Comparison of ENCODE assay signal across 8 mouse cellular contexts in the genomic region with DNA sequence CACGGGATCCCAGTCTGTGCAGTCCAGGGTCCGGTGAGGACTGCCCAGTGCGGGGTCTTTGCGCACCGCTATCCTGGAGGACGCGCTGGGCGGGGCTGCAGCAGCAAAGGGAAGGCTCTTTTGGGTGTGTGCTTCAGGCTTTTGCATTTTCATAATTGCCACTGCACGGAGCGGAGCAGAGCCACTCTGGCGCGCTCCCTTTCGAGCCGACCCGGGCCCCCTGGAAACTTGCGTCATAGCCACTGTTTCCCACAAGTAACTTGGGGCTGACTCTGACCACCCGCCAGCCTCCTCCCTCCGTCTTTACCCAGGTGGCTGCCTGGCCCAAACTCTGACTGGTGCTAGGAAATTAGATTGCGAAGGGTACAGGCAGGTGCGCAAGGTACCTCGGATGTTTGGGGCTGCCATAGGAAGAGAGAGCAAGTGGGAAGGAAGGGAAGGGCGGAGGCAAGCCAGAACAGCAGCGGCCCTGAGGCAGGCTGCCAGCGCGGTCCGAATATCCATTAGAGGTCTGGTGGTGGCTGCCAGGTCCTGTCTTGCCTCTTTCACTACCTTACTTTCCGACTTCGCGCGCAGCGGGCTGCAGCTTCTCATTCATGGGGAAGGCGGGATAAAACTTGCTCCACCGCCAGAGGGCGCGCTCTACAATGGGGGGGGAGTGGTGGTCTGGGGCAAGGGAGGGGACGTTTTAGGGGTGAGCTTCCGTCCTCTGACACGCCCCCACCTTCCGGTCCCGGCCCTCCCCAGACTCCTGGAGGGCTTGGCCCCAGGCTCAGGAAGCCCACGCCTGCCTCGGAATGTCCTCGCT. TPM values are rescaled to one million over a fixed set of nuclear protein-coding genes. Genes with fewer than 3 reads are reported as not detected.
DNase-seq lines count a peak whose midpoint lies in the region; ATAC-seq lines count a peak whose summit lies in the region.

No protein-coding gene starts in this region.

- peak overlapping the region; percentile 76 for H3K4me2 ChIP-seq in embryonic facial prominence, embryonic 12.5 days (replicated peaks)
- peak overlapping the region; percentile 89 for H3K4me2 ChIP-seq in midbrain, embryonic 16.5 days (ENCODE audit: low read length)

- DNase-seq in B cell, adult 2 months: peak; percentile 76
- peak; percentile 73 for DNase-seq in adrenal gland, postnatal 25 days
- DNase-seq in heart, adult 9 months (ENCODE audit: low spot score in 2 of 2): peak; percentile 77 to 81
- peak; percentile 73 to 85 for DNase-seq in kidney, adult 8-10 months
- peak; percentile 81 for DNase-seq in liver
- peak; percentile 47 to 58 for DNase-seq in spleen, postnatal 36 days (ENCODE audit: low spot score in 2 of 2)

- peak overlapping the region; percentile 95 for H3K27ac ChIP-seq in embryonic facial prominence, embryonic 12.5 days
- H3K27ac ChIP-seq in midbrain, embryonic 16.5 days (ENCODE audit: low read length): peak overlapping the region; percentile 86

- H3K9me3 ChIP-seq in embryonic facial prominence, embryonic 12.5 days: no peaks in the 10 kb centered on the region
- H3K9me3 ChIP-seq in midbrain, embryonic 16.5 days (replicated peaks; ENCODE audit: control insufficient read depth, low read length, poor library complexity, severe bottlenecking): no peaks in the 10 kb centered on the region

- H3K36me3 ChIP-seq in embryonic facial prominence, embryonic 12.5 days: no peaks in the 10 kb centered on the region
- no peaks in the 10 kb centered on the region for H3K36me3 ChIP-seq in midbrain, embryonic 16.5 days (ENCODE audit: control insufficient read depth, insufficient read depth, low read length)

- H3K4me1 ChIP-seq in embryonic facial prominence, embryonic 12.5 days: peaks cover 20% of the 10 kb centered on the region
- peaks cover 17% of the 10 kb centered on the region for H3K4me1 ChIP-seq in midbrain, embryonic 16.5 days (ENCODE audit: control insufficient read depth, insufficient read depth, low read length)

- WGBS in embryonic facial prominence, embryonic 12.5 days: 1% methylated on average over 40 of the region's 43 CpGs
- 2% methylated on average over 41 of the region's 43 CpGs for WGBS in midbrain, embryonic 16.5 days

- peak overlapping the region; percentile 25 for H3K9ac ChIP-seq in embryonic facial prominence, embryonic 12.5 days
- H3K9ac ChIP-seq in midbrain, embryonic 16.5 days (ENCODE audit: low read depth, low read length): peak overlapping the region; percentile 82

- peak overlapping the region; percentile 62 for H3K4me3 ChIP-seq in embryonic facial prominence, embryonic 12.5 days
- peak overlapping the region; percentile 81 for H3K4me3 ChIP-seq in midbrain, embryonic 16.5 days (ENCODE audit: low read depth, low read length)

- no peaks in the 10 kb centered on the region for H3K27me3 ChIP-seq in embryonic facial prominence, embryonic 12.5 days
- H3K27me3 ChIP-seq in midbrain, embryonic 16.5 days (ENCODE audit: control insufficient read depth, insufficient read depth, low read depth, low read length): no peaks in the 10 kb centered on the region

- ATAC-seq in embryonic facial prominence, embryonic 12.5 days (ENCODE audit: insufficient number of reproducible peaks, insufficient read depth, low FRiP score, low TSS enrichment): peak; percentile 70
- ATAC-seq in midbrain, embryonic 16.5 days: peak; percentile 23

RNA-seq across cellular contexts. Expression of gene Tfap4, which starts 0.7 kb away (rescaled TPM):
- total RNA-seq in adrenal gland, postnatal 25 days (2021): 8.3 and 10.4 TPM in 2 replicates
- polyA plus RNA-seq in embryonic facial prominence, embryonic 12.5 days (2016; fragmentation: Nextera tagmentation; extraction: Ambion mirVana): 27.8 and 31.5 TPM in 2 replicates
- 8.0 and 9.1 TPM in 2 replicates for polyA plus RNA-seq in midbrain, embryonic 16.5 days (2015; fragmentation: Nextera tagmentation; extraction: Ambion mirVana)

RNA-seq across cellular contexts. Expression of gene Srl, which starts 18.7 kb away (rescaled TPM):
- total RNA-seq in adrenal gland, postnatal 25 days (2021): 8.0 and 11.9 TPM in 2 replicates
- polyA plus RNA-seq in embryonic facial prominence, embryonic 12.5 days (2016; fragmentation: Nextera tagmentation; extraction: Ambion mirVana): 29.5 and 31.9 TPM in 2 replicates
- polyA plus RNA-seq in midbrain, embryonic 16.5 days (2015; fragmentation: Nextera tagmentation; extraction: Ambion mirVana): 23.0 and 27.4 TPM in 2 replicates

RNA-seq across cellular contexts. Expression of gene Glis2, which starts 34.2 kb away (rescaled TPM):
- total RNA-seq in adrenal gland, postnatal 25 days (2021): 17.1 and 23.0 TPM in 2 replicates
- 33.0 and 33.4 TPM in 2 replicates for polyA plus RNA-seq in embryonic facial prominence, embryonic 12.5 days (2016; fragmentation: Nextera tagmentation; extraction: Ambion mirVana)
- 13.0 and 14.0 TPM in 2 replicates for polyA plus RNA-seq in midbrain, embryonic 16.5 days (2015; fragmentation: Nextera tagmentation; extraction: Ambion mirVana)

Comparison
In these comparisons a context has a peak if more than half of its experiments do, and no peak if none do; other contexts are left out.
1. Peak in every context shown above with its lines: DNase-seq, ATAC-seq, H3K4me3 ChIP-seq and H3K27ac ChIP-seq.